Mouse (Mus musculus): ENCODE results near the gene Wdr83.
A peak's percentile ranks its signal among the peaks of the same experiment; 100 is the strongest.

Wdr83 gene

DNA sequence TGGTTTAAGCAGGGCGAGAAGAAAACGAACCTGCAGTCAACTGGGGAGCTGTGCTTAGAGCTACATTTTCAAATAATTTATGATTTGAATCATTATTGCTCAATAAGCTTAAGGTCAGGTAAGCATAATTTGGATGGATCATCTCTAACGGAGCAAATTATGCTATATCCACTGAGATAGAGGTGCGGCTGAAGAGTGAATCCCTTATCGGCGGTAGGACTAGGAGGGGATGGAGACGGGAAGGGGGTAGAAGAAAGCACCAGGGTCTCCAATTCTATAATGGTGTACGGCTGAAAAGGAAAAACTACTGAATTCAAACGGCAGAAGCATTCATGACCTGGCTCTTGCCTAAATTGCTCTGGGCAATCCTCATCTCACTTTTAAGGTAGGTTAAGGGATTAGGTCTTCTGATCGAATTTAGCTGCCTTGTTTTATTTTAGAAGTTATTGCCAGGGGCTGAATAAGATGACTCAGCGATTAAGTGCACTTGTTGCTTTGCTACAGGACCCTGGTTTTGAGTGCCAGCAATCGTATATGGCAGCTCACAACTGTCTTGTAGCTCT, 45.9 kb downstream of the Wdr83 start:
- DNase-seq (ENCODE audit: extremely low spot score): peak; percentile 50

DNA sequence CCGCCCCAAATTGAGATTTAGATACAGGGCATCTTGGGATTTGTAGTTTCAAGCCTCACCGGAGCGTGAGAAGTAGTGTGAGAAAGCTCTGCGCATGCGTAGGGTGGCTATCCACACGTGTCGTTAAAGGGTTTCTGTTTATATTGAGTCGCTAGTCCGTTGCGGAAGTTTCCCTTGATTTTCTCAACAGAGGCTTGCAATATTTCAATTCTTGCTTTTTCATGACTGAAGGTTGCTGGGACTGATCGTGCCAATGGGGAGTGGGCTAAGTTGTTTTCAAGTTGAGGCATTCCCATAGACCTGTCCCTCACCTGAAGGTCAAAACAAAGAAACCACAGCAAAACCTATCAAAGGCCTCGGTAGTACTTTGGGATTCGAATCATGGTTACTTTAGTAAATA, 46.3 kb downstream of the Wdr83 start:
- peak; percentile 80 for DNase-seq (ENCODE audit: extremely low spot score)

GRCm38 (mm10) chr8:85033867-85034266, 47.2 kb downstream of the Wdr83 start:
- no peak for DNase-seq (ENCODE audit: extremely low spot score)

DNA sequence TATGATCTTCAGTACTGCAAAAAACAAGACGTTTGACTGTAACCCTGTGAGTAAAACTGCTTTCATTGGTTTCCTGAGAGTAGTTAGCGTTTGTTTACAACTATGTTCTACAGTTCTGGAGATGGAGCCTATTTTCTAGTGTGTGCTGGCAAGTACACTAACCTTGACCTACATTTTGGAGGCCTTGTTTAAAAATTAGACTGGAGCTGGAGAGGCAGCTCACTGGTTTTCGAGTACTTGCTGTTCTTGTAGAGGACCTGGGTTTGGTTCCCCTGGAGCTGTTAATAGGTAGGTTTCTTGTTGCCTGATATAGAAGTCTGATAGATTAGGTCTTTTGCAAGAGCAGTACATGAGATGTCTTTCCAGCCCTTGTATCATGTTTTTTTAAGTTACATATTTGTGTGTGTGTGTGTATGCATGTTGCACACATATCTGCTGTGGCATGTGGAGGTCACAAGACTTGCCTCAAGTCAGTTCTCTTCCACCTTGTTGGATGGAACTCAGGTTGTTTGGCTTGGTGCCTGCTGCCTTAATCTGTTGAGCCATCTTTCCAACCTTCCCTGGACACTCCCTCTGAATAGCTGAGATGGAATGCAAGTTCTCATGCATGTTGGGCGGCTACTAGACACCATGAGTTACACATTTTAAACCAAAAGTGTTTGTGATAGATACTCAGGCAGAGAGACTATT, 48.3 kb downstream of the Wdr83 start:
- no peak for DNase-seq (ENCODE audit: extremely low spot score)

- DNase-seq (ENCODE audit: extremely low spot score): no peak
Measured at GRCm38 (mm10) chr8:85029271-85029670, 51.8 kb downstream of the Wdr83 start.

DNA sequence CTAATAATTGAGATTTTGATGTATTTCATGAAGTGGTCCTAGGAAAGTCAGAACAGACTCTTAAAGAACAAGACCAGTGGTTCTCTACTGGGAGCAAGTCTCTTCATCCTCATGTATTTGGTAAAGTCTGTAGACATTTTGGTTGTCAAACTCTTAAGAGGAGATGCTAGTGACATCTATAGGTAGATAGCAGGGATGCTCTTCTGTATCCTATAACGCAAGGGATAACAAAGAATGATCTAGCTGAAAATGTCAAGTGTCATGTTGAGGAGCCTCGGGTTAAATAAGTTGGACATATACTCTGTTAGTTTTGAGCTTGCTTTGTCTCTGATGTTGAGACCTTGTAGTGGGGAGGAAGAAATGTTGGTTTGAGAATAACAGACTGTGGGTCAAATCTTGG, 53.2 kb downstream of the Wdr83 start:
- no peak for DNase-seq (ENCODE audit: extremely low spot score)

DNA sequence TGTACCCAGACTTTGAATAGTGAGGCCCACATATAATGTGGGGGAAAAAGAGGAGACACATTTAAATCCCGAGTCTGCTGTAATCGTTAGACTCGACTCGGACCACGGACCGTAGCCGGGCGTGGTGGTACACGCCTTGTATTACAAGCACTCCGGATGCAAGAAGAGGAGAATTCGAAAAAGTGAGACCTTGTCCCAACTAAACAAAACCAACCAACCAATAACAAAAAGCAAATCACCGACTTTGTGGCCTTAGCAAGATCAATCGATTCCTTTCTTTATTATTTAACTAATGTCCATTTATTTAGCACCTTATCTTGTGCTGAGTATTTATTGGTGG, 53.6 kb downstream of the Wdr83 start:
- DNase-seq (ENCODE audit: extremely low spot score): no peak

DNA sequence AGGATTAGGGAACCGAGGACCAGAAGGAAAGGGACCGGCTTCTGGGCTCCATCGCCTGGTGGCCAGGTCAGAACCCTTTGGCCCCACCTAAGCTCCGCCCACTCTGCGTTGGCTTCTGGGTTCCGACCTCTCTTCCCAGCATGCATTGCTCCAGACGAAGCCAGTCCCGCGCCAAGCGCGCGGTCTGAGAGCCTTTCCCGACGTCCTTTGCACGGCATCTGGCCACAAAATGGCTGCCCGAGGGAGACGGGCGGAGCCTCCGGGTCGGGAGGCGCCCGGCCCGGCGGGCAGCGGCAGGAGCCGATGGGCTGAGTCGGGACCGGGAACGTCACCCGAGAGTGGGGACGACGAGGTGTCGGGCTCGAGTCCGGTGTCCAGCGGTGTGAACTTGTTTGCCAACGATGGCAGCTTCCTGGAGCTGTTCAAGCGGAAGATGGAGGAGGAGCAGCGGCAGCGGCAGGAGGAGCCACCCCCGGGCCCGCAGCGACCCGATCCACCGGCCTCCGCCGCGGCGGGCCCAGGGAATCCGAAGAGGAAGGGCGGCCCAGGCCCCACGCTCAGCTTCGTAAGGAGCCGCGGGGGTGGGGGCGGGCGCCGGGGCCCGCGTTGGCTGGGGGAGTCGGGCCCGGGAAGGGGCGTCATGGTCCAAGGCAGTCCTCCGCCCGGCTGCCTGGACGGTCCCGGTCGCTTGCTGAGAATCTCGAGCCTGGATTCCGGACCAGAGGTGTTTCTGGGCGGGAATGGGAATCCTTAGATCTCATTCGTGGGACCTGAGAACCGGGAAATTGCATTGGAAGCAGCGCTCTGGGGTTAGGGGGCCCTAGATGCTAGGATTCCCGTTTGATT, 54.2 kb downstream of the Wdr83 start, which contains the start of gene Trir:
Gene Trir, plus strand, starts transcription at position 154 of the 846 bp plus-strand sequence.
- peak; percentile 97 for DNase-seq (ENCODE audit: extremely low spot score)

GRCm38 (mm10) chr8:85025098-85025932, 55.8 kb downstream of the Wdr83 start, which contains the start of gene Asna1:
TSS of gene Asna1 (minus strand) at chr8:85025281.
- DNase-seq (ENCODE audit: extremely low spot score): peak; percentile 91

Measured in embryo, embryonic 9.5 days (tissue).